Mouse (Mus musculus): ENCODE data around the gene Crtc3. TPM values are rescaled to one million over a fixed set of nuclear protein-coding genes. Genes with fewer than 3 reads are reported as not detected.

Crtc3 gene
- polyA plus RNA-seq, 1 experiment from 2014 or later = 18.6 TPM

GRCm38 (mm10) chr7:80653077-80653476 lies 35.6 kb downstream of the Crtc3 start:
- H3K4me3 ChIP-seq = no peak overlapping the region
- no peak overlapping the region for H3K9ac ChIP-seq
- WGBS = 25% methylated on average over 10 of the region's 10 CpGs
- H3K9me3 ChIP-seq = no peaks in the 10 kb centered on the region
- peak overlapping the region; percentile 75 for H3K27ac ChIP-seq (replicated peaks)
- H3K27me3 ChIP-seq = no peaks in the 10 kb centered on the region
- no peaks in the 10 kb centered on the region for H3K36me3 ChIP-seq
- peaks cover 58% of the 10 kb centered on the region for H3K4me1 ChIP-seq (replicated peaks)
- peak; percentile 20; the same call in 1 of the 2 replicates for ATAC-seq (ENCODE audit: low read depth)
- no peak overlapping the region for H3K4me2 ChIP-seq

DNA sequence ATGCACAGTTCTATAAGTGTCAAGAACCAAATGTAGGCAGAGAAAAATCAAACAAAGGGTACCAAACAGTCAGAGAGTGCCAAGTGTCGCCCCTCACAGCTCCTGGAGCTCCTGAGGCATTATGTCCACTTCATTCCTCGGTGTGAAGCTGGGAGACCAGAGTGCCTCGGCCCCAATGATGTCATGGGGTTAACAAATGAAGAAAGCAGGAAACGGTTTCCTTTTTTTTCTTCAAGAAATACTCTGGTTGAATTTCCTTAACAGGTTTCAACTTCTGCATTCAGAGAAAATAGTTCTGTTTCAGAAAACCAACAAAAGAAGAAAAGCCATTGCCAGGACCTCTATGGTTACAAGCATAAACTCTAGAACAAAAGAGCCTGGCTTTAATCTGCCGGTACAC lies 36.4 kb downstream of the Crtc3 start:
- no peak overlapping the region for H3K4me3 ChIP-seq
- H3K27me3 ChIP-seq = no peaks in the 10 kb centered on the region
- ATAC-seq (ENCODE audit: low read depth) = no peak
- peak overlapping the region; percentile 75 for H3K27ac ChIP-seq (replicated peaks)
- no peak overlapping the region for H3K4me2 ChIP-seq
- H3K9me3 ChIP-seq = no peaks in the 10 kb centered on the region
- no peak overlapping the region for H3K9ac ChIP-seq
- no peaks in the 10 kb centered on the region for H3K36me3 ChIP-seq
- H3K4me1 ChIP-seq (replicated peaks) = peaks cover 58% of the 10 kb centered on the region
- WGBS = 35% methylated on average over 5 of the region's 5 CpGs

DNA sequence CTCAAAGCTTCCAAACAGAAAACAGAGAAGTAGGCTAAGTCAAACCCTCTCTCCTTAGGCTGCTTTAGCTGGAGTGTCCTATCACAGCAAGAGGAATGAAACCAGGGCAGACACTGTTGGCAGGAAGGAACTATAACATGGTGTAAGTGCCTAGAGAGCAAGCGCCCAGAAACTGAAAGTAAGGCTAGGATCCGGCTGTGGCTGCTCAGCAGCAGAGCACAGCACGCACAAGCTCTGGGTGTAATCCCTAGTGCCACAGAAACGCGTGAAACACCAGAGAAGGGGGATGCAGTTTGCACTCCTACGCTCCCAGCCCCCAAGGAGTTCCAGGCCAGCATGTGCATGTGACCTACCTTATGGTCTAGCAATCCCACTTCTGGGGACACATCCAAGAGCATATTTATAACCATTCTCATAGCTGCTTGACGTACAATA lies 41.2 kb downstream of the Crtc3 start:
- H3K4me1 ChIP-seq (replicated peaks) = peaks cover 39% of the 10 kb centered on the region
- WGBS = 59% methylated on average over 7 of the region's 7 CpGs
- H3K4me3 ChIP-seq = no peak overlapping the region
- no peaks in the 10 kb centered on the region for H3K27me3 ChIP-seq
- no peaks in the 10 kb centered on the region for H3K36me3 ChIP-seq
- ATAC-seq (ENCODE audit: low read depth) = no peak
- H3K27ac ChIP-seq (replicated peaks) = 0 out of 2 replicates have a peak overlapping the region, but pooled peaks have one; percentile 23
- no peak overlapping the region for H3K4me2 ChIP-seq
- no peaks in the 10 kb centered on the region for H3K9me3 ChIP-seq
- H3K9ac ChIP-seq = no peak overlapping the region

DNA sequence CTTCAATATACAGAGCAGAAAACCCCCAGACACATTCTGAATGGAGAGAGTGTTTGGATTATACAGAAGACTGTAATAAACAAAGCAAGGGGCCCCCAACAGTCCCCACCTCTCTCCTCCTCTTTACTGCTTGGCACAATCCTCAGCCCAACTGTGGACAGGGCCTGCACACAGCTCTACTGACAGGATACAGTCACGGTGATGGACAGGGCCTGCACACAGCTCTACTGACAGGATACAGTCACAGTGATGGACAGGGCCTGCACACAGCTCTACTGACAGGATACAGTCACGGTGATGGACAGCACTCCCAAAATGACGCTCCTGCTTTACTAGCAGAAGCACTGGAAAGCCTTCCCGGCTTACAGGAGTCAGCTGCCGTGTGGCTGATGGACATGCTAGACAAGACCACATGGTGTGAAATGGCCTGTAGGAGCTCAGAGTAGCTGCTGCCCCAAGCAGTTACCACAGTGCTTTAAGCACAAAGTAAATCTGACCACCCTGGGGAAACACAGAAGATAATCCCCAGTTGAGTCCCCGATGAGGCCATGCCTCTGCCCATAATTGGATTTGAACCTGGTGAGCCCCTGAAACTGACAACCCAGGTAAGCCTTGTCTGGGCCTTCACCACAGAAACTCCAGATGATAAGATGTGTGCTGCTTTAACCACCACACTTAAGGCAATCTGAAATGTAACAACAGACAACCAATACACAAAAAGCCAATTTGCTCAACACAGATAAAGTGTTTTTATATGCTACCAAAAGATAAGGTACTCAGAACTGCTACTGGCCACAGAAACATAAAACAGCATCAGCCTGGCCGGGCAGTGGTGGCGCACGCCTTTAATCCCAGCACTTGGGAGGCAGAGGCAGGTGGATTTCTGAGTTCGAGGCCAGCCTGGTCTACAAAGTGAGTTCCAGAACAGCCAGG lies 42.3 kb downstream of the Crtc3 start:
- no peak overlapping the region for H3K4me3 ChIP-seq
- H3K27ac ChIP-seq (replicated peaks) = no peak overlapping the region
- no peaks in the 10 kb centered on the region for H3K9me3 ChIP-seq
- H3K4me1 ChIP-seq (replicated peaks) = peaks cover 42% of the 10 kb centered on the region
- no peak for ATAC-seq (ENCODE audit: low read depth)
- no peaks in the 10 kb centered on the region for H3K36me3 ChIP-seq
- 78% methylated on average over 10 of the region's 10 CpGs for WGBS
- H3K4me2 ChIP-seq = no peak overlapping the region
- H3K27me3 ChIP-seq = no peaks in the 10 kb centered on the region
- no peak overlapping the region for H3K9ac ChIP-seq

GRCm38 (mm10) chr7:80642976-80643666 lies 45.6 kb downstream of the Crtc3 start:
- H3K4me2 ChIP-seq = no peak overlapping the region
- WGBS = 78% methylated on average over 8 of the region's 8 CpGs
- no peak overlapping the region for H3K4me3 ChIP-seq
- H3K9me3 ChIP-seq = no peaks in the 10 kb centered on the region
- H3K27me3 ChIP-seq = no peaks in the 10 kb centered on the region
- ATAC-seq (ENCODE audit: low read depth) = no peak
- no peaks in the 10 kb centered on the region for H3K36me3 ChIP-seq
- no peak overlapping the region for H3K9ac ChIP-seq
- no peak overlapping the region for H3K27ac ChIP-seq (replicated peaks)
- peaks cover 66% of the 10 kb centered on the region for H3K4me1 ChIP-seq (replicated peaks)

DNA sequence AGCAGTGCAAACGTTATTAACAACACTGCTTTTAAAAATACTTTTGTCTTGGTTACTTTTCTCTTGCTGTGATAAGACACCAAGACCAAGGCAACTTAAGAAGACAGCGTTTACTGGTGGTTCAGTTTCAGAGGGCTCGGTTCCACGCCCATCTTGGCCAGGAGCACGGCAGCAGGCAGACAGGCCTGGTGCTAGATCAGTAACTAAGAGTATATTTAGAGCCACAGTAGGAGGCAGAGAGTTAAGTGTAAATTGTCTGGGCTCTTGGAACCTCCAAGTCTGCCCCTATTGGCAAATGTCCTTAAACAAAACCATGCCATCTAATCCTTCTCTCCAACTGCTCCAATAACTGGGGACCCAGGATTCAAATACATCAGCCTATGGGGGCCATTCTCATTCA lies 46.1 kb downstream of the Crtc3 start:
- no peak overlapping the region for H3K4me3 ChIP-seq
- peaks cover 63% of the 10 kb centered on the region for H3K4me1 ChIP-seq (replicated peaks)
- H3K9me3 ChIP-seq = no peaks in the 10 kb centered on the region
- no peak overlapping the region for H3K4me2 ChIP-seq
- H3K36me3 ChIP-seq = no peaks in the 10 kb centered on the region
- no peak for ATAC-seq (ENCODE audit: low read depth)
- H3K27me3 ChIP-seq = no peaks in the 10 kb centered on the region
- H3K27ac ChIP-seq (replicated peaks) = no peak overlapping the region
- 79% methylated on average over 5 of the region's 5 CpGs for WGBS
- H3K9ac ChIP-seq = no peak overlapping the region

- no peak overlapping the region for H3K9ac ChIP-seq
- WGBS = 78% methylated on average over 7 of the region's 7 CpGs
Measured at GRCm38 (mm10) chr7:80641899-80642298, 46.8 kb downstream of the Crtc3 start.

GRCm38 (mm10) chr7:80641497-80641896 lies 47.2 kb downstream of the Crtc3 start:
- no peak overlapping the region for H3K4me3 ChIP-seq
- no peak overlapping the region for H3K27ac ChIP-seq (replicated peaks)
- H3K36me3 ChIP-seq = no peaks in the 10 kb centered on the region

More at GRCm38 (mm10) chr7:80641899-80642298, 46.8 kb downstream of the Crtc3 start:
- Histone ChIP-seq H3K4me1 (replicated peaks) (peaks cover 64% of the 10 kb centered on the region), H3K27ac (replicated peaks) (no peak overlapping the region), H3K36me3 (no peaks in the 10 kb centered on the region), H3K27me3 (no peaks in the 10 kb centered on the region), H3K9me3 (no peaks in the 10 kb centered on the region), H3K4me3 (no peak overlapping the region), H3K4me2 (no peak overlapping the region)
- no peak for ATAC-seq (ENCODE audit: low read depth)

DNA sequence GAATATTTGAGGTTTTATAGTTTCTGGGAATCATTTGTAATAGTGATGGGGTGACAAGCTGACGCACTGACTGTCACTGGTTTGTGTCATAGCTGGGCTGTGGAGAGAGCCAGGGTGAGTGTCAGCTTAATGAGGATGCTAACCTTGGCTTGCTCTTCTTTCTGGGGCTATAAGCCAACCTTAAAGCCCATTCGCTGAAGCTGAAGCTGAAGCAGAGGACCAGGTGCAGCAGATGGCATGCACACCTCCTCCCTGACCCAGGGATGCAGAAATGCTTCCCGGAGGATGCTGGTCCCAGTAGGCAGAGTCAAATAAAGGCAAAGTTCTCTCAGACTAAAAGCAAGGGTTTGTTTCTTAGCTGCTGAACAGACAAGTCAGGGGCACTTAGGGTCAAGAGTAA lies 48.7 kb downstream of the Crtc3 start:
- no peaks in the 10 kb centered on the region for H3K9me3 ChIP-seq
- H3K27ac ChIP-seq (replicated peaks) = 0 out of 2 replicates have a peak overlapping the region, but pooled peaks have one; percentile 33
- H3K9ac ChIP-seq = no peak overlapping the region
- H3K4me1 ChIP-seq (replicated peaks) = peaks cover 77% of the 10 kb centered on the region
- ATAC-seq (ENCODE audit: low read depth) = no peak
- H3K4me2 ChIP-seq = no peak overlapping the region
- H3K36me3 ChIP-seq = no peaks in the 10 kb centered on the region
- H3K27me3 ChIP-seq = no peaks in the 10 kb centered on the region
- H3K4me3 ChIP-seq = no peak overlapping the region
- WGBS = 76% methylated on average over 3 of the region's 3 CpGs

More at GRCm38 (mm10) chr7:80641497-80641896, 47.2 kb downstream of the Crtc3 start:
- H3K9ac ChIP-seq = 0 out of 2 replicates have a peak overlapping the region, but pooled peaks have one; percentile 22
- H3K9me3 ChIP-seq = no peaks in the 10 kb centered on the region
- H3K4me2 ChIP-seq = no peak overlapping the region
- no peak for ATAC-seq (ENCODE audit: low read depth)
- H3K4me1 ChIP-seq (replicated peaks) = peaks cover 68% of the 10 kb centered on the region
- no peaks in the 10 kb centered on the region for H3K27me3 ChIP-seq
- 16% methylated on average over 4 of the region's 4 CpGs for WGBS

GRCm38 (mm10) chr7:80638460-80638859 lies 50.2 kb downstream of the Crtc3 start:
- 66% methylated on average over 10 of the region's 10 CpGs for WGBS
- no peaks in the 10 kb centered on the region for H3K36me3 ChIP-seq
- H3K27me3 ChIP-seq = no peaks in the 10 kb centered on the region
- no peaks in the 10 kb centered on the region for H3K9me3 ChIP-seq
- H3K4me2 ChIP-seq = no peak overlapping the region
- H3K4me1 ChIP-seq (replicated peaks) = peaks cover 77% of the 10 kb centered on the region
- ATAC-seq (ENCODE audit: low read depth) = no peak
- no peak overlapping the region for H3K9ac ChIP-seq
- no peak overlapping the region for H3K27ac ChIP-seq (replicated peaks)
- H3K4me3 ChIP-seq = no peak overlapping the region

GRCm38 (mm10) chr7:80636953-80637800 lies 51.5 kb downstream of the Crtc3 start:
- Histone ChIP-seq H3K9me3 (no peaks in the 10 kb centered on the region), H3K27me3 (no peaks in the 10 kb centered on the region), H3K9ac (no peak overlapping the region), H3K36me3 (no peaks in the 10 kb centered on the region), H3K27ac (replicated peaks) (no peak overlapping the region; the same call in 1 of the 2 replicates), H3K4me3 (no peak overlapping the region), H3K4me1 (replicated peaks) (peaks cover 64% of the 10 kb centered on the region), H3K4me2 (no peak overlapping the region)
- WGBS = 65% methylated on average over 9 of the region's 9 CpGs
- no peak for ATAC-seq (ENCODE audit: low read depth)

Data from neural tube, embryonic 13.5 days (tissue).